Mouse (Mus musculus): ENCODE results near the gene Tesk1. TPM values are rescaled to one million over a fixed set of nuclear protein-coding genes. Genes with fewer than 3 reads are reported as not detected.

Tesk1 gene
- polyA plus RNA-seq, 1 experiment from 2014 or later, result 8.0 TPM

DNA sequence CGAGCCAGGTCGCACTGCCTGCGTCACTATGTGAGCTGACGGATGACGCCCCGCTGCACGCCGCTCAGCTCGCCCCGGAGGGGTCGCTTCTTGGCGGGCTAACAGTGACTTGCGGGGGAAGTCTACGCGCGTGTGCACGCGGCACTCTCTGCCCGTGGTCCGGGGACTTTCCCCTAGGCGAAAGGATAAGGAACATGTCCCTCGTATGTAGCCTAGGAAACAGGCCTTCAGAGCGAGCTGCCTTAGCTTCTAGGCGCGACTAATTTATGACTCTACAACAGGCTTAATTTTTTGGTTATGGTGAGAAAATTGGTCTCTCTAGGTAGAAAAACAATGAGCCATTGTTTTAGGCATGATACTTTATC is 51.1 kb downstream of the Tesk1 start, which contains the start of gene Ccdc107:
Gene Ccdc107, plus strand, starts transcription at position 80 of the 365 bp plus-strand sequence.
- peak; percentile 98 for DNase-seq (ENCODE audit: low spot score)
- Histone ChIP-seq H3K9me3 (ENCODE audit: low read length) (no peaks in the 10 kb centered on the region), H3K4me2 (replicated peaks; ENCODE audit: low read depth, low read length) (peak within 1 kb of the TSS; percentile 87), H3K4me1 (ENCODE audit: insufficient read depth, low read depth, low read length) (no peaks in the 10 kb centered on the region), H3K27me3 (replicated peaks; ENCODE audit: insufficient read depth, low read length) (no peaks in the 10 kb centered on the region), H3K4me3 (ENCODE audit: low read depth, low read length) (peak within 1 kb of the TSS; percentile 78), H3K9ac (replicated peaks; ENCODE audit: low read depth) (peak within 1 kb of the TSS; percentile 66), H3K36me3 (ENCODE audit: insufficient read depth, low read length) (no peaks in the 10 kb centered on the region), H3K27ac (ENCODE audit: low read length) (peak within 1 kb of the TSS; percentile 70)
- peak; percentile 97 for ATAC-seq
- under 1% methylated on average over 25 of the region's 25 CpGs for WGBS
- TF ChIP-seq EP300 (IDR thresholded peaks at IDR 0.05) (peak; percentile 76), CTCF (IDR thresholded peaks at IDR 0.05) (peak; percentile 35)

DNA sequence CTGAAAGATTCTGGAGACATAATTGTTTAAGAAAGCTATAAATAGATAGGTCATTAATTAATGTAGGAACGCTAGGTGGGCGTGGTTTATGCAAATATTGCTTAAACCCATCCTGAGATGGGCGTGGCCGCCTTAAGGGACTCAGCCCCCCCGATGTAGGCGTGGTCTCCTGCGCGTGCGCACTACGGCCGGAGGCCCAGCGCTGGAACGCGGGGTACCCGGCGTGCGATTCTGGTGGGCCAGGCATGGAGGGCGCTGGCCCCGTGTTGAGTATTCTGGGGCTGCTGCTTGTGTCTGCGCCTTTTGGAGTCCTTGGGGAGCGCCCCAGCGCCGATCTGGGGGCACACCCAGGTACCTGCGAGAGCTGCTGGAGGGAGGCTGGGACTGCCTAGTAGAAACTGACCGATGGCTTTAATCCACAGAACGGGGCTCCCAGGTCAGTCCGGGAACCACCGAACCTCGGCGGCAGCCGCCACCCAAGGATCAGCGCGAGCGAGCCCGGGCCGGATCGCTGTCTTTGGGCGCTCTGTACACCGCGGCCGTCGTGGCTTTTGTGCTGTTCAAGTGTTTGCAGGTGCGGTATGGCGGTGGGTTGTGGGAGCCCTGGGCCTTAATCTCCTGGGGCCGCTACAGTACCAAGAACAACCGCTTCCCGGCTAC is 51.6 kb downstream of the Tesk1 start:
- H3K9ac ChIP-seq (replicated peaks; ENCODE audit: low read depth), result peak overlapping the region; percentile 66
- ATAC-seq (peak; percentile 85), DNase-seq (ENCODE audit: low spot score) (peak; percentile 96)
- H3K27ac ChIP-seq (ENCODE audit: low read length), result peak overlapping the region; percentile 70
- H3K4me1 ChIP-seq (ENCODE audit: insufficient read depth, low read depth, low read length), result no peaks in the 10 kb centered on the region
- TF ChIP-seq EP300 (IDR thresholded peaks at IDR 0.05) (no peak), CTCF (IDR thresholded peaks at IDR 0.05) (peak; percentile 43)
- H3K4me2 ChIP-seq (replicated peaks; ENCODE audit: low read depth, low read length), result peak overlapping the region; percentile 87
- H3K4me3 ChIP-seq (ENCODE audit: low read depth, low read length), result peak overlapping the region; percentile 78
- no peaks in the 10 kb centered on the region for H3K9me3 ChIP-seq (ENCODE audit: low read length)
- WGBS, result under 1% methylated on average over 47 of the region's 47 CpGs
- H3K36me3 ChIP-seq (ENCODE audit: insufficient read depth, low read length), result no peaks in the 10 kb centered on the region
- no peaks in the 10 kb centered on the region for H3K27me3 ChIP-seq (replicated peaks; ENCODE audit: insufficient read depth, low read length)

- no peaks in the 10 kb centered on the region for H3K9me3 ChIP-seq (ENCODE audit: low read length)
- H3K4me3 ChIP-seq (ENCODE audit: low read depth, low read length), result peak overlapping the region; percentile 78
- 2% methylated on average over 9 of the region's 9 CpGs for WGBS
- H3K27ac ChIP-seq (ENCODE audit: low read length), result peak overlapping the region; percentile 70
- H3K27me3 ChIP-seq (replicated peaks; ENCODE audit: insufficient read depth, low read length), result no peaks in the 10 kb centered on the region
- no peak for ATAC-seq
- peaks cover 2% of the 10 kb centered on the region; the same call in 1 of the 2 replicates for H3K4me1 ChIP-seq (ENCODE audit: insufficient read depth, low read depth, low read length)
- TF ChIP-seq EP300 (IDR thresholded peaks at IDR 0.05) (no peak), CTCF (IDR thresholded peaks at IDR 0.05) (no peak)
- peak overlapping the region; percentile 87 for H3K4me2 ChIP-seq (replicated peaks; ENCODE audit: low read depth, low read length)
- H3K9ac ChIP-seq (replicated peaks; ENCODE audit: low read depth), result peak overlapping the region; percentile 66
- no peaks in the 10 kb centered on the region for H3K36me3 ChIP-seq (ENCODE audit: insufficient read depth, low read length)
- DNase-seq (ENCODE audit: low spot score), result no peak
Observed at GRCm38 (mm10) chr4:43493846-43494240, 52.1 kb downstream of the Tesk1 start.

GRCm38 (mm10) chr4:43496587-43496986 is 54.8 kb downstream of the Tesk1 start:
- no peak for ATAC-seq
- H3K9ac ChIP-seq (replicated peaks; ENCODE audit: low read depth), result no peak overlapping the region
- H3K36me3 ChIP-seq (ENCODE audit: insufficient read depth, low read length), result no peaks in the 10 kb centered on the region
- TF ChIP-seq EP300 (IDR thresholded peaks at IDR 0.05), result no peak
- no peak for TF ChIP-seq CTCF (IDR thresholded peaks at IDR 0.05)
- H3K9me3 ChIP-seq (ENCODE audit: low read length), result no peaks in the 10 kb centered on the region
- no peaks in the 10 kb centered on the region for H3K27me3 ChIP-seq (replicated peaks; ENCODE audit: insufficient read depth, low read length)
- no peak overlapping the region for H3K4me3 ChIP-seq (ENCODE audit: low read depth, low read length)
- WGBS, result 54% methylated on average over 6 of the region's 6 CpGs
- H3K27ac ChIP-seq (ENCODE audit: low read length), result no peak overlapping the region
- no peak overlapping the region for H3K4me2 ChIP-seq (replicated peaks; ENCODE audit: low read depth, low read length)
- H3K4me1 ChIP-seq (ENCODE audit: insufficient read depth, low read depth, low read length), result peaks cover 5% of the 10 kb centered on the region; the same call in 1 of the 2 replicates
- DNase-seq (ENCODE audit: low spot score), result no peak

DNA sequence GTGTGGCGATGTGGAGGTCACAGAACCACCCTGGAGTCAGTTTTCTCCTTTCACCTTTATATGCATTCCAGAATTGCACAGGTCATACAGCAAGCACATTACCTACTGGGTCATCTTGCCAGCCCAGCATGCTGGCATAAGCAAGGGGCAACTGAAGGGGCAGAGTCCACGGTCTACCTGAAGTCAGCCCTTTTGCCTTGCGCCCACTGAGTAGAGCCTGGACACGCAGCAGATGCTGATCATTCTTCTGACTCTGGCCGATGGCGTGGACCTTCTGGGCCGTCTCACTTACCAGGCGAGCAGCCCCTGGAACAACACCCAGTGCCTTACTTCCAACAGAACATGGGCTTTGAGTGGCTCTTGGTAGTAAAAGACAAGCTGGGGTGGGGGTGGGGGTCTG is 55.7 kb downstream of the Tesk1 start:
- H3K27ac ChIP-seq (ENCODE audit: low read length), result no peak overlapping the region
- no peaks in the 10 kb centered on the region for H3K9me3 ChIP-seq (ENCODE audit: low read length)
- ATAC-seq (no peak), DNase-seq (ENCODE audit: low spot score) (no peak)
- no peaks in the 10 kb centered on the region for H3K27me3 ChIP-seq (replicated peaks; ENCODE audit: insufficient read depth, low read length)
- no peak overlapping the region for H3K9ac ChIP-seq (replicated peaks; ENCODE audit: low read depth)
- 82% methylated on average over 8 of the region's 8 CpGs for WGBS
- no peak overlapping the region for H3K4me3 ChIP-seq (ENCODE audit: low read depth, low read length)
- H3K4me1 ChIP-seq (ENCODE audit: insufficient read depth, low read depth, low read length), result peaks cover 5% of the 10 kb centered on the region; the same call in 1 of the 2 replicates
- no peaks in the 10 kb centered on the region for H3K36me3 ChIP-seq (ENCODE audit: insufficient read depth, low read length)
- TF ChIP-seq EP300 (IDR thresholded peaks at IDR 0.05) (no peak), CTCF (IDR thresholded peaks at IDR 0.05) (no peak)
- no peak overlapping the region for H3K4me2 ChIP-seq (replicated peaks; ENCODE audit: low read depth, low read length)

Other genes starting within 250 kb of the Tesk1 start
- 0.14 and 0.21 TPM in 2 replicates for gene Atp8b5, start 174.8 kb upstream of the Tesk1 start, polyA plus RNA-seq (2015; fragmentation: Nextera tagmentation; extraction: Ambion mirVana)
- 22.2 and 23.4 TPM in 2 replicates for gene Rusc2, start 60.0 kb upstream of the Tesk1 start, polyA plus RNA-seq (2015; fragmentation: Nextera tagmentation; extraction: Ambion mirVana)
- gene Fam166b, start 12.8 kb upstream of the Tesk1 start, polyA plus RNA-seq (2015; fragmentation: Nextera tagmentation; extraction: Ambion mirVana), result 4.6 and 6.8 TPM in 2 replicates
- gene Cd72, start 12.7 kb downstream of the Tesk1 start, polyA plus RNA-seq (2015; fragmentation: Nextera tagmentation; extraction: Ambion mirVana), result 2.7 and 3.1 TPM in 2 replicates
- not detected in 2 replicates for gene Sit1, start 41.8 kb downstream of the Tesk1 start, polyA plus RNA-seq (2015; fragmentation: Nextera tagmentation; extraction: Ambion mirVana)
- gene Ccdc107, start 51.0 kb downstream of the Tesk1 start, polyA plus RNA-seq (2015; fragmentation: Nextera tagmentation; extraction: Ambion mirVana), result 81.0 and 82.7 TPM in 2 replicates
- gene Arhgef39, start 57.8 kb downstream of the Tesk1 start, polyA plus RNA-seq (2015; fragmentation: Nextera tagmentation; extraction: Ambion mirVana), result 2.4 and 3.5 TPM in 2 replicates
- gene Car9, start 65.0 kb downstream of the Tesk1 start, polyA plus RNA-seq (2015; fragmentation: Nextera tagmentation; extraction: Ambion mirVana), result 2.1 and 2.6 TPM in 2 replicates
- gene Tpm2, start 81.8 kb downstream of the Tesk1 start, polyA plus RNA-seq (2015; fragmentation: Nextera tagmentation; extraction: Ambion mirVana), result 84.8 and 89.0 TPM in 2 replicates
- 115 and 126 TPM in 2 replicates for gene Creb3, start 120.4 kb downstream of the Tesk1 start, polyA plus RNA-seq (2015; fragmentation: Nextera tagmentation; extraction: Ambion mirVana)
- gene Tln1, start 120.8 kb downstream of the Tesk1 start, polyA plus RNA-seq (2015; fragmentation: Nextera tagmentation; extraction: Ambion mirVana), result 75.6 and 104 TPM in 2 replicates
- gene Rgp1, start 136.8 kb downstream of the Tesk1 start, polyA plus RNA-seq (2015; fragmentation: Nextera tagmentation; extraction: Ambion mirVana), result 13.7 and 15.7 TPM in 2 replicates
- gene Gba2, start 136.9 kb downstream of the Tesk1 start, polyA plus RNA-seq (2015; fragmentation: Nextera tagmentation; extraction: Ambion mirVana), result 12.7 and 14.4 TPM in 2 replicates
- 0.87 TPM in 1 of 2 replicates, not detected in the other for gene Msmp, start 142.6 kb downstream of the Tesk1 start, polyA plus RNA-seq (2015; fragmentation: Nextera tagmentation; extraction: Ambion mirVana)
- gene Npr2, start 190.0 kb downstream of the Tesk1 start, polyA plus RNA-seq (2015; fragmentation: Nextera tagmentation; extraction: Ambion mirVana), result 11.9 and 12.8 TPM in 2 replicates
- 10.4 and 10.8 TPM in 2 replicates for gene Spag8, start 211.7 kb downstream of the Tesk1 start, polyA plus RNA-seq (2015; fragmentation: Nextera tagmentation; extraction: Ambion mirVana)
- gene Hint2, start 214.5 kb downstream of the Tesk1 start, polyA plus RNA-seq (2015; fragmentation: Nextera tagmentation; extraction: Ambion mirVana), result 128 and 132 TPM in 2 replicates
- gene Tmem8b, start 227.0 kb downstream of the Tesk1 start, polyA plus RNA-seq (2015; fragmentation: Nextera tagmentation; extraction: Ambion mirVana), result 2.5 and 3.1 TPM in 2 replicates
- gene Fam221b, start 227.2 kb downstream of the Tesk1 start, polyA plus RNA-seq (2015; fragmentation: Nextera tagmentation; extraction: Ambion mirVana), result 2.5 TPM in 2 replicates

All from lung, postnatal 0 days (tissue).